Mouse (Mus musculus) lung, adult 2 months (tissue): ENCODE data around the gene Rap1b. TPM values are rescaled to one million over a fixed set of nuclear protein-coding genes. Genes with fewer than 3 reads are reported as not detected.

Experiments
- DNase-seq: peaks from one replicate; pipeline ENCODE4 v3.0.0; 2022
- H3K4me1 ChIP-seq: fragments of 200-500 bp; 2 replicates; pipeline ENCODE4 v1.6.1; 2011; ENCODE audit warnings: low read length; ENCODE audit not compliant: control insufficient read depth, insufficient read depth
- H3K4me3 ChIP-seq: fragments of 200-500 bp; replicated peaks from 2 replicates; pipeline ENCODE3; 2011; ENCODE audit warnings: low read depth, mild to moderate bottlenecking, control low read depth, low read length; ENCODE audit errors: extremely low read depth
- CTCF ChIP-seq: fragments of 200-500 bp; IDR thresholded peaks from 2 replicates; pipeline ENCODE4 v1.5.1; 2011; ENCODE audit warnings: mild to moderate bottlenecking, low read length, control low read depth; ENCODE audit not compliant: insufficient read depth
- POLR2A ChIP-seq: fragments of 200-500 bp; IDR thresholded peaks from 2 replicates; pipeline ENCODE4 v1.6.1; 2011; ENCODE audit warnings: low read depth, mild to moderate bottlenecking, control low read depth, low read length, borderline replicate concordance; ENCODE audit errors: extremely low read depth
- WGBS: fragments of 180-500 bp; shearing (Covaris S2); methylation state at CpG from one replicate; pipeline ENCODE4 v1.1.7; 2018; 5-methylcytosine and 5-hydroxymethylcytosine counted together
- polyA plus RNA-seq: library from polyadenylated mRNA; depleted of rRNA; stranded (reverse); fragments of >200 nt; gene quantifications from 2 replicates; pipeline ENCODE4 v1.2.3, GENCODE M21; 2012

The Rap1b gene
- polyA plus RNA-seq, 1 experiment = 71.7 TPM

- no peak for DNase-seq
- WGBS = 75% methylated on average over 8 of the region's 8 CpGs
- Histone ChIP-seq H3K4me3 (no peak overlapping the region), H3K4me1 (no peaks in the 10 kb centered on the region)
- TF ChIP-seq POLR2A (no peak), CTCF (no peak)
Measured at GRCm38 (mm10) chr10:117876801-117877200, 31.0 kb upstream of the Rap1b start.

- 73% methylated on average over 18 of the region's 18 CpGs for WGBS
- Histone ChIP-seq H3K4me3 (no peak overlapping the region), H3K4me1 (no peaks in the 10 kb centered on the region)
- DNase-seq = no peak
- no peak for TF ChIP-seq POLR2A
- TF ChIP-seq CTCF = no peak
Measured at GRCm38 (mm10) chr10:117876400-117876799, 30.6 kb upstream of the Rap1b start.

GRCm38 (mm10) chr10:117874936-117875335 is 29.1 kb upstream of the Rap1b start:
- Histone ChIP-seq H3K4me1 (no peaks in the 10 kb centered on the region), H3K4me3 (no peak overlapping the region)
- WGBS = 80% methylated on average over 10 of the region's 10 CpGs
- no peak for DNase-seq
- no peak for TF ChIP-seq CTCF
- no peak for TF ChIP-seq POLR2A

- 38% methylated on average over 4 of the region's 4 CpGs for WGBS
- no peak for DNase-seq
- TF ChIP-seq CTCF (no peak), POLR2A (no peak)
- no peaks in the 10 kb centered on the region for H3K4me1 ChIP-seq
- H3K4me3 ChIP-seq = no peak overlapping the region
Measured at GRCm38 (mm10) chr10:117873952-117874351, 28.1 kb upstream of the Rap1b start.

GRCm38 (mm10) chr10:117872468-117872867 is 26.6 kb upstream of the Rap1b start:
- no peak for TF ChIP-seq POLR2A
- TF ChIP-seq CTCF = no peak
- WGBS = 77% methylated on average over 10 of the region's 10 CpGs

GRCm38 (mm10) chr10:117867301-117867700 is 21.5 kb upstream of the Rap1b start:
- no peak for DNase-seq
- 61% methylated on average over 3 of the region's 3 CpGs for WGBS
- Histone ChIP-seq H3K4me3 (no peak overlapping the region), H3K4me1 (no peaks in the 10 kb centered on the region)
- TF ChIP-seq CTCF (no peak), POLR2A (no peak)

More at GRCm38 (mm10) chr10:117872468-117872867, 26.6 kb upstream of the Rap1b start:
- Histone ChIP-seq H3K4me3 (no peak overlapping the region), H3K4me1 (no peaks in the 10 kb centered on the region)
- DNase-seq = no peak

GRCm38 (mm10) chr10:117866641-117867040 is 20.8 kb upstream of the Rap1b start:
- TF ChIP-seq CTCF (no peak), POLR2A (no peak)
- no peaks in the 10 kb centered on the region for H3K4me1 ChIP-seq
- no peak overlapping the region for H3K4me3 ChIP-seq
- no peak for DNase-seq
- 52% methylated on average over 8 of the region's 8 CpGs for WGBS

GRCm38 (mm10) chr10:117864695-117865094 is 18.9 kb upstream of the Rap1b start:
- TF ChIP-seq CTCF (no peak), POLR2A (no peak)
- DNase-seq = no peak

GRCm38 (mm10) chr10:117864251-117864650 is 18.4 kb upstream of the Rap1b start:
- Histone ChIP-seq H3K4me3 (no peak overlapping the region), H3K4me1 (0 out of 2 replicates have a peak, but pooled peaks cover 2% of the 10 kb centered on the region)
- no peak for DNase-seq
- 46% methylated on average over 4 of the region's 4 CpGs for WGBS
- no peak for TF ChIP-seq POLR2A
- no peak for TF ChIP-seq CTCF

More at GRCm38 (mm10) chr10:117864695-117865094, 18.9 kb upstream of the Rap1b start:
- 53% methylated on average over 6 of the region's 6 CpGs for WGBS
- Histone ChIP-seq H3K4me3 (no peak overlapping the region), H3K4me1 (0 out of 2 replicates have a peak, but pooled peaks cover 2% of the 10 kb centered on the region)

GRCm38 (mm10) chr10:117862014-117862580 is 16.3 kb upstream of the Rap1b start:
- TF ChIP-seq POLR2A (0 out of 2 replicates have a peak, but pooled peaks have one; percentile 3), CTCF (no peak)
- Histone ChIP-seq H3K4me3 (no peak overlapping the region), H3K4me1 (0 out of 2 replicates have a peak, but pooled peaks cover 2% of the 10 kb centered on the region)
- 66% methylated on average over 11 of the region's 11 CpGs for WGBS
- DNase-seq = peak; percentile 49
